Mouse (Mus musculus) G1E-ER4 (cell line): ENCODE data around the gene Pdcd2l. TPM values are rescaled to one million over a fixed set of nuclear protein-coding genes. Genes with fewer than 3 reads are reported as not detected.

ENCODE experiments used
- GATA1 ChIP-seq: IDR thresholded peaks from one replicate; pipeline ENCODE4 v1.8.0; 2012; ENCODE audit warnings: low read length, inconsistent platforms
- polyA plus RNA-seq: library from polyadenylated mRNA; stranded (reverse); fragments of >175 nt; gene quantifications from 2 replicates; pipeline ENCODE4 v1.2.3, GENCODE M21; 2012

The Pdcd2l gene
- polyA plus RNA-seq = 11.0 and 11.6 TPM in 2 replicates

- TF ChIP-seq GATA1 = no peak
Measured at GRCm38 (mm10) chr7:34196132-34197128, at the start of gene Pdcd2l. Pdcd2l (minus strand) TSS chr7:34196661.

- TF ChIP-seq GATA1 = no peak
Measured at GRCm38 (mm10) chr7:34242176-34242575, 45.7 kb upstream of the Pdcd2l start.

GRCm38 (mm10) chr7:34238086-34238485, 41.6 kb upstream of the Pdcd2l start:
- no peak for TF ChIP-seq GATA1

GRCm38 (mm10) chr7:34235602-34236001, 39.1 kb upstream of the Pdcd2l start:
- TF ChIP-seq GATA1 = no peak

GRCm38 (mm10) chr7:34234610-34235561, 38.4 kb upstream of the Pdcd2l start:
- no peak for TF ChIP-seq GATA1

GRCm38 (mm10) chr7:34233909-34234609, 37.6 kb upstream of the Pdcd2l start:
- TF ChIP-seq GATA1 = no peak

GRCm38 (mm10) chr7:34232785-34233725, 36.6 kb upstream of the Pdcd2l start:
- TF ChIP-seq GATA1 = no peak

- no peak for TF ChIP-seq GATA1
Measured at GRCm38 (mm10) chr7:34230116-34230515, 33.7 kb upstream of the Pdcd2l start, which contains the start of gene Gpi1. Gpi1 (minus strand) TSS chr7:34230336.

- no peak for TF ChIP-seq GATA1
Measured at GRCm38 (mm10) chr7:34229691-34230111, 33.2 kb upstream of the Pdcd2l start.

GRCm38 (mm10) chr7:34229153-34229552, 32.7 kb upstream of the Pdcd2l start:
- no peak for TF ChIP-seq GATA1

- no peak for TF ChIP-seq GATA1
Measured at GRCm38 (mm10) chr7:34228641-34229040, 32.2 kb upstream of the Pdcd2l start.

- TF ChIP-seq GATA1 = no peak
Measured at GRCm38 (mm10) chr7:34226846-34227245, 30.4 kb upstream of the Pdcd2l start.

- TF ChIP-seq GATA1 = no peak
Measured at GRCm38 (mm10) chr7:34226086-34226485, 29.6 kb upstream of the Pdcd2l start.

GRCm38 (mm10) chr7:34224308-34224707, 27.8 kb upstream of the Pdcd2l start:
- no peak for TF ChIP-seq GATA1

GRCm38 (mm10) chr7:34222340-34222739, 25.9 kb upstream of the Pdcd2l start:
- TF ChIP-seq GATA1 = no peak
